Mouse (Mus musculus) liver, embryonic 14.5 days (tissue): ENCODE measurements around the gene Farp2. TPM values are rescaled to one million over a fixed set of nuclear protein-coding genes. Genes with fewer than 3 reads are reported as not detected.
A peak's percentile ranks its signal among the peaks of the same experiment; 100 is the strongest.

Source experiments
- ATAC-seq: fragments of 200-750 bp; cut with Nextera tagmentation; 2 replicates; pipeline ENCODE4 v1.8.0; 2017; ENCODE audit warnings: moderate number of reproducible peaks, mild to moderate bottlenecking, moderate library complexity; ENCODE audit not compliant: insufficient read depth
- DNase-seq, 3 experiments: peaks; one replicate each; pipeline ENCODE4 v3.0.0-alpha.2; 2012 to 2013; ENCODE audit warnings: low read depth in 3 of 3, low spot score in 3 of 3
- H3K27ac ChIP-seq: fragments of 300-500 bp; sonication (generic); 2 replicates; pipeline ENCODE4 v1.5.1; 2014; ENCODE audit warnings: moderate library complexity, mild to moderate bottlenecking, control low read depth, inconsistent platforms
- H3K27me3 ChIP-seq: fragments of 300-500 bp; sonication (generic); 2 replicates; pipeline ENCODE4 v1.6.1; 2014; ENCODE audit warnings: mild to moderate bottlenecking, low read length, moderate library complexity; ENCODE audit not compliant: control insufficient read depth, insufficient read depth
- H3K36me3 ChIP-seq: fragments of 300-500 bp; sonication (generic); replicated peaks from 2 replicates; pipeline ENCODE4 v1.6.1; 2014; ENCODE audit warnings: low read depth; ENCODE audit not compliant: control insufficient read depth, insufficient read depth
- H3K4me1 ChIP-seq, 2 experiments: fragments of 200-500 bp in 1 of 2; fragments of 300-500 bp in 1 of 2; sonication (generic) in 1 of 2; replicated peaks; 2 replicates each; pipeline ENCODE4 v1.6.1; 2012 to 2014; ENCODE audit warnings: antibody characterized with exemption in 1 of 2, inconsistent platforms in 1 of 2, low read length in 1 of 2; ENCODE audit not compliant: control insufficient read depth in 2 of 2, insufficient read depth in 2 of 2
- H3K4me2 ChIP-seq: fragments of 300-500 bp; sonication (generic); 2 replicates; pipeline ENCODE4 v1.6.1; 2014; ENCODE audit warnings: low read depth, mild to moderate bottlenecking, control low read depth, moderate library complexity
- H3K4me3 ChIP-seq, 2 experiments: fragments of 200-500 bp in 1 of 2; fragments of 300-500 bp in 1 of 2; sonication (generic) in 1 of 2; 2 replicates each; pipeline ENCODE4 v1.5.1; 2012 to 2014; ENCODE audit warnings: low read depth in 2 of 2, low read length in 2 of 2, mild to moderate bottlenecking in 2 of 2, control low read depth in 1 of 2, inconsistent platforms in 1 of 2, moderate library complexity in 1 of 2; ENCODE audit not compliant: insufficient read depth in 1 of 2
- H3K9ac ChIP-seq: fragments of 300-500 bp; sonication (generic); replicated peaks from 2 replicates; pipeline ENCODE4 v1.6.1; 2014; ENCODE audit warnings: mild to moderate bottlenecking, control low read depth, moderate library complexity
- H3K9me3 ChIP-seq: fragments of 300-500 bp; sonication (generic); 2 replicates; pipeline ENCODE4 v1.6.1; 2016; ENCODE audit warnings: low read length, mixed read lengths; ENCODE audit not compliant: control insufficient read depth
- CTCF ChIP-seq: IDR thresholded peaks from 2 replicates; pipeline ENCODE4 v1.5.1; 2016; ENCODE audit warnings: antibody characterized with exemption, low read depth, control low read depth
- EP300 ChIP-seq: IDR thresholded peaks from 2 replicates; pipeline ENCODE4 v1.6.1; 2016; ENCODE audit warnings: antibody characterized with exemption, low read depth
- WGBS: fragments of 180-500 bp; shearing (Covaris S2); extraction: QIAGEN DNeasy Blood & Tissue Kit; methylation state at CpG from one replicate; pipeline ENCODE4 v1.1.7; 2014; ENCODE audit not compliant: insufficient replicate concordance; 5-methylcytosine and 5-hydroxymethylcytosine counted together
- polyA plus RNA-seq, 2 experiments: library from polyadenylated mRNA; depleted of rRNA in 1 of 2; stranded (reverse) in 1 of 2; unstranded in 1 of 2; fragments of >200 nt; fragmentation: Nextera tagmentation in 1 of 2; extraction: Ambion mirVana in 1 of 2; gene quantifications; 2 replicates each; pipeline versions ENCODE4 v1.2.1 to v1.2.3; 2012 to 2014

Gene Farp2
- polyA plus RNA-seq, 2 experiments: 0.61 to 1.2 TPM

DNA sequence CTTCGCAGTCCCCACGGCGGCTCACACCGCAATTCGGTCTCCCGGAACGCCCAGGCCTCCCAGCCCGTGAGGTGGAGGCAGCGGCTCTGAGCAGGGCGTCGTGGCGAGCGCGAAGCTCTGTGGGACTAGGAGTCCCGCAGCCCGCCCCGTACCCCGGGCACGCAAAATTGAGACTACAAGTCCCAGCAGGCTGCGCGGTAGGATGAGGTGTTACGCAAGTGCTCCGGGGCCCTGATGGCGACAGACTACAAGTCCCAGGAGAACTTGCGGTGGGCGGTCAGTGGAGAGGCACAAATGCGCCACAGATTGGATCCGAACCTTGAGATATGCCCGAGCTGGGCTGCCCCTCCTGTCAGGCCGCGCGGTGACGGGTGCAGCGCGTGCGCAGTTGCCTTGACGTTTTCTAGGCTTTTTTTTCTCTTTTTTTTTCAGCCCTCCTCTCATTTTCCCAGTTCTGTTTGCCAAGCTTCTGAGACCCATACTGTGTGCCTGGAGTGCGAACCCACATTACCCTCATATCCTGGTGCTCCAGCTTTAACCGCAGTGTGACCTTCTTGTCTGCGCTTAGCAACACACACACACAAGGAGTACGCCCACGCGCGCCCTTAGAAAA lies 123.8 kb downstream of the Farp2 start:
- Histone ChIP-seq H3K27ac (peak overlapping the region; percentile 61), H3K9me3 (no peaks in the 10 kb centered on the region), H3K4me1 (peaks cover 13 to 31% of the 10 kb centered on the region in 2 experiments), H3K9ac (peak overlapping the region; percentile 73), H3K4me2 (peak overlapping the region; percentile 81), H3K4me3 (peak overlapping the region; percentile 73 to 86), H3K36me3 (no peaks in the 10 kb centered on the region), H3K27me3 (no peaks in the 10 kb centered on the region)
- ATAC-seq (peak; percentile 96), DNase-seq (peak; percentile 98 to 99 (median 98))
- TF ChIP-seq CTCF (no peak), EP300 (no peak)
- under 1% methylated on average over 44 of the region's 44 CpGs for WGBS

GRCm38 (mm10) chr1:93636211-93636897 lies 124.5 kb downstream of the Farp2 start:
- 24% methylated on average over 7 of the region's 7 CpGs for WGBS
- H3K9ac ChIP-seq: peak overlapping the region; percentile 73
- DNase-seq: peak in 1 of 3 experiments; percentile 38

GRCm38 (mm10) chr1:93641978-93642377 lies 130.1 kb downstream of the Farp2 start:
- Histone ChIP-seq H3K36me3 (no peaks in the 10 kb centered on the region), H3K4me2 (no peak overlapping the region), H3K4me3 (no peak overlapping the region), H3K27ac (no peak overlapping the region), H3K4me1 (no peaks in the 10 kb centered on the region), H3K9me3 (no peaks in the 10 kb centered on the region), H3K27me3 (no peaks in the 10 kb centered on the region), H3K9ac (no peak overlapping the region)
- ATAC-seq: no peak
- 67% methylated on average over 2 of the region's 2 CpGs for WGBS
- no peak for DNase-seq
- no peak for TF ChIP-seq CTCF
- TF ChIP-seq EP300: no peak

More at GRCm38 (mm10) chr1:93636211-93636897, 124.5 kb downstream of the Farp2 start:
- Histone ChIP-seq H3K27ac (peak overlapping the region; percentile 26), H3K4me1 (peaks cover 7 to 24% of the 10 kb centered on the region in 2 experiments), H3K27me3 (no peaks in the 10 kb centered on the region), H3K4me2 (peak overlapping the region; percentile 81), H3K9me3 (no peaks in the 10 kb centered on the region), H3K4me3 (peak overlapping the region; percentile 73 to 86), H3K36me3 (no peaks in the 10 kb centered on the region)
- TF ChIP-seq EP300 (no peak), CTCF (peak; percentile 31; the same call in 1 of the 2 replicates)
- ATAC-seq: no peak

GRCm38 (mm10) chr1:93642692-93643091 lies 130.8 kb downstream of the Farp2 start:
- Histone ChIP-seq H3K27ac (no peak overlapping the region), H3K4me1 (no peaks in the 10 kb centered on the region), H3K9ac (no peak overlapping the region), H3K4me2 (no peak overlapping the region), H3K27me3 (no peaks in the 10 kb centered on the region), H3K4me3 (no peak overlapping the region), H3K9me3 (no peaks in the 10 kb centered on the region), H3K36me3 (no peaks in the 10 kb centered on the region)
- no peak for ATAC-seq
- WGBS: 69% methylated on average over 2 of the region's 2 CpGs
- no peak for DNase-seq
- TF ChIP-seq EP300 (no peak), CTCF (no peak)

DNA sequence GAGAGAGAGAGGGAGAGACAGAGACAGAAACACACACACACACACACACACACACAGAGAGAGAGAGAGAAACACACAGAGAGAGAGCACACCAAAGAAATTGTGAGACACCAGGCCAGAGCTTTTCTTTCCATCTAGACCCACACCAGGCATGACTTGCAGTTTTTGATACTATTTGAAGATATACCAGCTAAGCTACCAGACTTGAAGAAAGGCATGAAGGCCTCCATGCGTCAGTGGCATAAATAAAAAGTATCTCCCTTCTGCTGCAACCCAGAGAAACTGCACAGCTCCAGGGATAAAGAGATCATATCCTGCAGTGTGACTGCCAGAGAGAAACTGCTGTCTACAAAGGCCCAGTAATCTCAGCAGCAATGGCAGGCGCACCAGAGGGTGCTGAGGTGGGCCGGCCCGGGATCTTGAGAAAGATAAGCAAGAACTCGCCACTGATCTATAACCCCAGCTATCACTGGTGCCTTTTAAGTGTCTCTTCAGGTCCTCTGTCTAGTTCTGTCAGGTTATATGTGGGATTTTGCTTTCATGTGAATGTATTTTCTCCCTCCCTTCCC lies 137.8 kb downstream of the Farp2 start:
- no peak overlapping the region for H3K4me3 ChIP-seq
- no peak overlapping the region for H3K27ac ChIP-seq
- no peak for DNase-seq
- 24% methylated on average over 5 of the region's 5 CpGs for WGBS
- H3K9ac ChIP-seq: no peak overlapping the region
- no peak for ATAC-seq
- no peaks in the 10 kb centered on the region for H3K36me3 ChIP-seq
- 0 out of 4 replicates have a peak, but pooled peaks cover 0 to 2% of the 10 kb centered on the region in 2 experiments for H3K4me1 ChIP-seq
- H3K4me2 ChIP-seq: no peak overlapping the region
- no peaks in the 10 kb centered on the region for H3K27me3 ChIP-seq
- H3K9me3 ChIP-seq: no peaks in the 10 kb centered on the region
- TF ChIP-seq CTCF (no peak), EP300 (no peak)
